Mouse (Mus musculus) inflammation-experienced regulatory T-cells, adult 6 months (primary cell): ENCODE results near the gene Crip3. TPM values are rescaled to one million over a fixed set of nuclear protein-coding genes. Genes with fewer than 3 reads are reported as not detected.

ENCODE experiments used
- ATAC-seq: one replicate; pipeline ENCODE4 v1.8.0; 2017
- polyA plus RNA-seq, 3 experiments: library from polyadenylated mRNA; unstranded; fragments of 100-300 nt; shearing (Covaris generic); gene quantifications; one replicate each; pipeline ENCODE4 v1.2.1; 2017

Crip3 gene
- polyA plus RNA-seq: not detected

DNA sequence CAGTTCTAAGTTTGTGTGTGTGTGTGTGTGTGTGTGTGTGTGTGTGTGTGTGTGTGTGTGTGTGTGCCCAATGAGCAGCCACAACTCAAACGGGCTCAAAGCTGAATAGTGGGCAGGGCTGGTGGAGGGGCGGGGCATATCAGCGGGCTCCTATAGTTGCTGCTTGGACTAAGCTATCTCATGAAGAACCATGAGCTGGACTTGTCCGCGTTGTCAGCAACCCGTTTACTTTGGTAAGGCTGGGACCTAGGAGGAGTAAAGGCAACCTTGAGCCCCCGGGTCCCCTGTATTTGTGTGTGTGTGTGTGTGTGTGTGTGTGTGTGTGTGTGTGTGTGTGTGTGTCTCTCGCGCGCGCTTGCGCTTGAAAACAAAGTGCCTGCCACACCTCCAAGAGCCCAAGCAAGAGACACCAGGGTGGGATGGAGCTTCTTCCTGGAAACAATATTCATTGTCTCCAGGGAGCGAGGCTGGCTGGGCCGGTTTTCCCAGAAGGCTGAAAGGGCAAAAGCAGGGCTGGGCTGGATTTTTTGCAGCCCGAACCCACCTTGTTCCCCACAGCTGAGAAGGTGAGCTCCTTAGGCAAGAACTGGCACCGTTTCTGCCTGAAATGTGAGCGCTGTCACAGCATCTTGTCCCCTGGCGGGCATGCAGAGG, at the start of gene Crip3:
TSS of gene Crip3 (plus strand) at position 166 of the 654 bp plus-strand sequence.
- no peak for ATAC-seq

DNA sequence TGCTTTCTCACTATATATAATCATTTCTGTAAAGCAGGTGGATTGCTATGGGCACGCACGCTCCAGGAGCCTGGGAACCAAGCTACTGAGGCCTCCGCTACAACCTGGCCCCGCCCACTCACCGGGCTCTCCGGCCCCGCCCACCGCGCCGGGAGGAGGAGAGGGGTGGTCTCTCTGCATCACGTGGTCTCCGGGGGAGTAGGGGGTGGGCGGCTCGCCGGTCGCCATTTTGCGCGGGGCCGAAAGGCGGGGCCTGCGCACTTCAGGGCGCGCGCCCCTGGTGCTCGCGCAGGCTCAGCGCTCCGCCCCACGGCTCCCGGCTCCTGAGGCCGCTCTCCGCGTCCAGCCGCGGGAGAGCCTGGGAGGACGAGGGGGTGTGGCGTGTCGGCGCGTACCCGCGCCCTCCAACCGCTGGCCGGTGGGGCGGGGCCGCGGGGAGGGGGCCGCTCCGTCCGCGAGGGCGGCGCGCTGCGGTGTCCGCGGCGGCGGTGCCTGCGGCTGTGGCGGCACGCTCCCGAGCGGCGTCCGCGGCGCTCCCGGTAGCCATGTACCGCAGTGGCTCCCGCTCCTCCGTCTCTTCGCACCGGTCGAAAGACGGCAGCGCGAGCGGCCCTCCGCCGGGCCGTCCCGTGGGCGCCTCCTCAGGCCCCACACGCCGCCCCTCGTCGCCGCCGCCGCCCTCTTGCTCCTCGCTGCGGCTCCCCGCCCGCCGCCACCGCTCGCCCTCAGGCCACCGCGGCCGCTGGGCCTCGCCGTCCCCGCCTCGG, 45.2 kb upstream of the Crip3 start, which contains the start of gene Zfp318:
TSS of gene Zfp318 (plus strand) at position 438 of the 767 bp plus-strand sequence.
- ATAC-seq: peak; percentile 79

DNA sequence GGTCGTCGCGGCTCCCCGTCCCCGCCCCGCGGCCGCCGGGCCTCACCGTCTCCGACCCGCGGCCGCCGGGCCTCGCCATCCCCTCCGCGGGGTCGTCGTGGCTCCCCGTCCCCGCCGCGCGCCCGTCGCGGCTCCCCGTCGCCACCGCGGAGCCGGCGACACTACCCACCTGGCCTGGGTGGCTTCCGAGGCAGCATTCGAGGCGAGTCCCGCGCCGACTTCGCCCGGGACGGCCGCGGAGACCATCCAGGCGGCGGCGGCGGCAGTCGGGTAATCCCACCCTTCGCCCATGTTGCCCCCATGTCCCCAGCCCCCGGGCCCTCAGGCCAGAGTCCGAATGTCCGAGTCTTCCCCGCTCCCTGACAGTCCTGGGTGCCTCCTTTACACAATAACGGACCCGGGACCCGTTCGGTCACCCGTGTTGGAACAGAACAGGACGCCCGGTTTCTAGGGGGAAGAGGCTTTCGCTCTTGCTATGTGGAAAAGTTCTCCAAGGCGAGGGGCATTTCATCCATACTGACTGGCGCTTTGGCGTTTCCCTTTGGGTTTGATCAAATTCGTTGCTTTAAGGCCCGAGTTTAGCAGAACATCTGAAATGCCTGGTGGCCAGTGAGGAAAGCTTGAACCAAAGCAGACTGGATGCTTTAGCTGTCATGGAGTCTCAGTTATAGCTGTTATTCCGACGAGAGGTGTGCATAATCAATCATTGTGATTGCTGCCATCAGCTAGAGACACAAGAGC, 44.5 kb upstream of the Crip3 start:
- no peak for ATAC-seq

- ATAC-seq: peak; percentile 63
Observed at GRCm38 (mm10) chr17:46388200-46388599, 40.5 kb upstream of the Crip3 start.

DNA sequence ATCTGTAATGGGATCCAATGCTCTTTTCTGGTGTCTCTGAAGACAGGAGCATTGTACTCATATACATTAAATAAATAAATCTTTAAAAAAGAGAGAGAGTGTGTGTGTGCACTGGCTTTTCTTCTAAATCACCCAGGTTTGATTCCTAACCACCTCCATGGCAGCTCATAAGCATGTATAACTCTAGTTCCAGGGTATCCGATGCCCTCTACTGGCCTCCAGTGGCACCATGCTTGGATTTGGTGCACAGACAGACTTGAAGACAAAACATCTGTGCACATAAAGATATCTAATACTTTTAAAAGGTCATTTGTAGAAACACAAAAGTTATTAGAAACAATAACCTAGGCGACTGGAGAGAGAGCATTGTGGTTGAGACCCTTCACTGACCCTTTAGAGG, 35.7 kb upstream of the Crip3 start:
- peak; percentile 63 for ATAC-seq

DNA sequence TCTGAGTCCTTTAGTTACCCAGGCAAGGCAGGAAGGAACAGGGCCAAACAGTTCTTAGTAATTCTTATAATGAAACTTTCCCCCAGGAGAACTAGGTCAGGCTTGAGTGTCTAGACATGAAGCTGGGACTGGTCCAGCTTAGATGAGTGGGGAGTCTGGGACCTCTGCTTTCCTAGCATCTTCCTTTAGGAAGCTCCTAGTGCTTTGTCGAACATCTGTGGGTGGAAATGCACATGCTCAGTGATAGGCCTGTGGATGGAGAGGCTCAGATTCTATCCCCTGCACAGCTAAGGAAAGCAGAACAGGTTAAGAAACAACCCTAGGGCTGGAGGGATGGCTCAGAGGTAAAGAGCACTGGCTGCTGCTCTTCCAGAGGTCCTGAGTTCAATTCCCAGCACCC, 34.1 kb upstream of the Crip3 start:
- ATAC-seq: no peak

DNA sequence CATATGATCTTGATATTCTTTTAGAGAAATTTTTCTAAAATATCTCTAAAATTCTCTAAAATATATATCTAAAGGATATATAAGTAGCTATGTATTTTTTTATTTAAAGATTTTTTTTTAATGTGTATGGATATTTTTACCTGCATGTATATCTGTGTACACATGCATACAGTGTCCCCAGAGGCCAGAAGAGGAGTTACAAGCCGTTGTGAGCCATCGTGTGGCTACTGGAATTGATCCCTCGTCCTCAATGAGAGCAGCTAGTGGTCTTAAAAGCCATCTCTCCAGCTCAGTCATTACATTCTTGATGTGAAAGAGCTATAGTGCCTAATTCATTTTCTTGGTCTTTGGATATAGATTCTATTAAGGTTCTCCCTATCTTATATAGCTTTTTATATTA, 20.2 kb upstream of the Crip3 start:
- no peak for ATAC-seq

- ATAC-seq: no peak
Observed at GRCm38 (mm10) chr17:46418628-46419027, 10.1 kb upstream of the Crip3 start.

DNA sequence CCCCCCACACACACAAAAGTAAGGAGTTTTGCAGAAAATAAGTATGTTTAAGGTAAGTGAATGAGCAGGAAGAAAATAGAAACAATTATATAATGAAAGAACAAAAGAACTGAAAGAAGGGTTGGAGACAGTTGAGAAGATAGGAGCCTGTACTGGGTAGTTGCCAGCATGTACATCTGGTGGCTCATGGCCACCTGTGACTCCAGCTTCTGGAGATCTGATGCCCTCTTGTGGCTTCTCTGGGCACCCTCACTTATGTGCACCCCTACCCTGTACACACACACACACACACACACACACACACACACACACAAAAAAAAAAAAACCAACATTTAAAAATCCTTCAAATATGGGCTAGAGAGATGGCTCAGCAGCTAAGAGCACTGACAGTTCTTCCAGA, 9.0 kb upstream of the Crip3 start:
- ATAC-seq: no peak

- no peak for ATAC-seq
Observed at GRCm38 (mm10) chr17:46426496-46426895, 2.2 kb upstream of the Crip3 start.

DNA sequence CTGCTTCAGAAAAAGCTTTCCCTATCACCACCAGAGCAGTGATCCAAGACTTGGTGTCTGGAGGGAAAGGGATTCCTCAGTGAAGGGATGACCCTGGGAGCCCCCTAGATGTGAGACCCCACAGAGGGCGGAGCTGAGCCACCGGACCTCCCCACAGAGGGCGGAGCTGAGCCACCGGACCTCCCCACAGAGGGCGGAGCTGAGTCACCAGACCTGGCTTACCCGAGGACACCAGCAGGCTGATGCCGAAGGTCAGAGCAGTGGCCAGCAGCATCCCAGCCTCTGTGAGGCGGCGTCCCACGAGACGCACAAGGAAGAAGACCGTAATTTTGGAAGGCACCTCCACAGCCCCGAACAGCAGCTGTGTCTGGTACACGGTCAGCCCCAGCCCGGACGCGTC, 4.9 kb downstream of the Crip3 start:
- no peak for ATAC-seq

DNA sequence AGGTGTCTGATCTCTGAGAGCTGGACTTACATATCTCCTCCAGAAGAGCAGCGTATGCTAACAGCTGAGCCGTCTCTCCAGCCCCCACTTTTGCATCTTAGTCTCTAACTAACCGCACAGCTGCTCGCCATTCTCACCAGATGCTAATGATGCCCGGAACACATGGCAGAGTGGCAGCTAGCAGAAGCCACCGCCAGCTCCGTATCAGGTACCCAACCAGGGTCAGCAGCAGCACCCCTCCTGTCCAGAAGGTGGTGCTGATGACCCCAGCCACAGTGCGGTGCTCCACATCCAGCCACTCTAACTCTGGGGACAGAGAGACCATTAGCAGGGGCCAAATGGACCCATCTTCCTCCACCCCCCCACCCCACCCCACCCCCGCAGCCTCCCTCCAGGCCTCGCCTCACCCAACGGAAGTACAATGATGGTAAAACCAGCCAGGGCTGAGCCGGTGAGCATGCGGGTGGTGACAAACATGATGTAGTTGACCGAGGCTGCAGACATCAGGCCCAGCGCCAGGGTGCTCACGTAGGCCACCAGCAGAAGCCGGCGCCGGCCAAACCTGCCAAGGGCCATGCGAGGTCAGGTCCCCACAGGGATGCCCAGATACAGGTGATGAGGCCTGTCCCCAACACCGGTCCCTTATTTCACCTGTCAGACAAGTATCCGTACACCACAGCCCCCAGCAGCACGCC, 8.1 kb downstream of the Crip3 start:
- ATAC-seq: no peak

DNA sequence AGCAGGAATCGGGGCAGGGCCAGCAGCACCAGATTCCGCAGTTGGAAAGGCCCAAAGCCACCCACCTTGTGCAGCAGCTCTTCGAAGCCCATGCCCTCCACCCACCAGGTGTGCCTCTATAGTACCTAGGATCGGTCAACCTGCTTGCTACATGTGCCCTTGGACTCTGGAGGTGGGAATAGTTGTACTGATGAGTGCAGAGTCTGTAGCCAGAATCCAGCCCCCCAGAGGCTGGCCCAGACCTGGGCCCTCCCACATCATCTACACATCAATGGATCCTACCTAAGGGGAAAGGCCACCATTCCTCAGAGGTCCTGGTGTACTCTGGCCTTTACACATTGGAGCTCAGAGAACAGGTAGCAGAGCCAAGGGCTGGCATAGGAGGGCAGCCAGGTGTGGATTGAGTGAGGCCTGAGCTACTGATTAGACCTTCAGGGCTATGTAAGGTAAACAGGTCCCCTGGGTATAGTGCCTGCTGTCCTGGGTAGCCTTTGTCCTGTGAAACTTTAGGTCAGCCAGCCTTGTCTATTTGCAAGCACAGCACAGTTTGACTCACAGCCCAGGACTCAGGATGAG, 9.7 kb downstream of the Crip3 start, which contains the start of gene Slc22a7:
TSS of gene Slc22a7 (minus strand) at position 160 of the 576 bp plus-strand sequence.
- ATAC-seq: no peak

DNA sequence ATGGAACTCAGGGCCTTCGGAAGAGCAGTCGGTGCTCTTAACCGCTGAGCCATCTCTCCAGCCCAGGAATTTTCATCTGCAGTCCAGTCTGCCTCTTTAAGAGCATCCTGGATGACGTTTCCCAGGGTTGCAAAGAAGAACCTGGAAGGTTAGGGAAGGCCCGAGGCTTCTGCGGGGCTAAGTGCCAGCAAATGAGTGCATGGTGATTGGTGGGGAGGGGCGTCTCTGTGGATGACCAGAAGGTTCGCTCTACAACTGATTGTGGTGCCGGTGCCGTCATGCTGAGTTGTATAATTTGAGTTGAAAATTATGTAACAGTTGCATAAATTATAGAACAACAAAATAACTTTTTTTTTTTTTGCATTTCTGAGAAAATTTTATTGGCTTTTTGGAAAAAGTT, 10.4 kb downstream of the Crip3 start:
- no peak for ATAC-seq

DNA sequence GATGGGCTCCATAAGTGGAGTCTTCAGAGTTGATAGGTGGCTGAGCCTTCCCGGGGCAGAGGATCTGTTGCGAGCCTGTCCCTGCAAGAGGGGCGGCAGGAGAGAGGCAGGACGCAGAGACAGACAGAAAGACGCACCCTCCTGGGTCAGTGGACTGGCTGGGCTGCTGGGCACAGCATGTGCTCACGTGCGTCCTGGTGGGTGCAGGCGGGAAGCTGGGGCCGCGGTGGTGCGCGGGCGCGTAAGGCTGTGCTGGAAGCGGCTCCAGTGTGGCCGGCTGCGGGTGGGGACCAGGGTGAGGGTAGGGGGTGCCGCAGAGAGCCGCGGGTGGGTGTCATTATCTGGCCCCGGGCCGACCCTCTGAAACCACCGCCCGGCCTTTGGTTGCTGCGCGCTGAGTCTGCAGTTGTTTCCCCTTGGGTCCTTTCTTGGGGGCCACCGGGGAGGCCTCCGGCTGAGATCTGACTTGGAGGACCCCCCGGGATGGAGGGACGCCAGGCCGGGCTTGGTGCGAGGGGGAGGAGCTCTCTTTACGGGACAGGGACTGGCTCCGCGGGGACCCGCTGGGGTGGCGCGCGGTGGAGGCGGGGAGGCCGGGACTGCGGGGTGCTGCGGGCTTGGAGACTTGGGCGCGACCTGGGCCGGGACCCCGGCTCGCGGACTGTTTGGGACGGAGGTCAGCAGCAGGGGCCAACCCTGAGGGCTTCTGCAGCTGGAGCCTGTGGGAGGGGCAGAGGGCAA, 16.3 kb downstream of the Crip3 start:
- no peak for ATAC-seq

DNA sequence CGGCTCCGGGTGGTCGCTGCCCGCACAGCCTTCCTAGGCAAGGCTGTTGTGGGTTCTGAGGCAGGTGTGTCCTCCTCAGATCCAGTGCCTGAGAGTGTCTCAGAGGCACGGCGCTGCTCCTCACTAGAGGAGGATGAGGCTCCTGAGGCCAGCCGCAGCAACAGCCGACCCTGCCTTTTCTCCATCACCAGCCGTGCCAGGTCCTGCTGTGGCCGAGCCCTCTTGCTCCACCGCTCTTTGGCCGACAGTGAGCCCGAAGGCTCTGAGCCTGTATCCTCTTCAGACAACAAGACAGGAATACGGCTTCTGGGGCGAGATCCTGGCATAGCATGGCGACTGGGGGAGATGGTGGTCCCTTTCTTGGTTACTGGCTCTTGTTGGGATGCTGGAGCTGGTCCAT, 17.5 kb downstream of the Crip3 start:
- ATAC-seq: no peak

DNA sequence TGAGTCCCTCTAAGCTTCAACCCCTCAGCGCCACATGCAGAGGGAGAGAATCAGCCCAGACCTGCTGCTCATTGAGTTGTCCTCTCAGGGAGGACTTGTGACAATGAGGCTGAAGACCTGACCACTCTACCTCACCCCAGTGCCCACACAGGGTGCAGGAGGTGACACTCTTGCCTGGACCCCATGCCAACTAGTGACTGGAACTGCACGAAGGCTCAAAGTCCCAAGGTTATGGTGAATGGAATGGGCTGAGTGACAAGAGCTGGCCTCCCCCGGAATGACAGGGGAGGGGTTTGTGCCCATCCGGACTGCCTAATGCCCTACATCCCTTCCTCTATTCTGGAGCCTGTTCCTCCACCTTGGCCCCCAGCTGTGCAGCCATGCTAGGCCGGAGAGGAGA, 24.0 kb downstream of the Crip3 start:
- ATAC-seq: no peak

- no peak for ATAC-seq
Observed at GRCm38 (mm10) chr17:46453302-46453948, 24.7 kb downstream of the Crip3 start.

GRCm38 (mm10) chr17:46453970-46454411, 25.3 kb downstream of the Crip3 start:
- no peak for ATAC-seq

- ATAC-seq: no peak
Observed at GRCm38 (mm10) chr17:46454539-46454938, 25.8 kb downstream of the Crip3 start.

DNA sequence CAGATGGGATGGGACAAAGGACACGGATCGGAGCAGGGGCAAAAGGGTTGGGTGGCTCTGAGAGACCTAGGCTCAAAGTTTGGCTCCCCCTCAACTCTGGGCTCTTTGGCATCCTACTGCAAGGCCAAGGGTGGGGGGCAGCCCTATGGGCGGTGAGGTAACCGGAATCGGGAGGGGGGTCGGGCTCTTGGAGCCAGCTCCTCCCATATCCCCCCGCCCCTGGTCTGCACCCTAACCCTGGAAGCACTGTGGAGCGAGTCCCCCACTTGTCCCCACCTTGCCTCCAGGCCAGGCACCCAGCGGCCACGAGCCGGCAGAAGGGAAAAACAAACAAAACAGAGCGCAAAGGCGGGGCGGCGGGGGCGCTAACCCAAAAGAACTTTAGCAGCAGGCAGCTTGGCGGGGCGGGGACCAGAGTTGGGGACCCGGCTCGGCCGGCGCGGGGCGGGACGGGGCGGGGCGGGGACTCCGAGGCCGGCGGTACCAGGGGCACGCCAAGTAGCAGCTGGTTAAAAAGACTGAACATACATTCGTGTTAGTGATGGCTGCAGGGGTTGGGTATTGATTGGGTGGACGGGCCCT, 26.5 kb downstream of the Crip3 start:
- ATAC-seq: no peak
